Mouse (Mus musculus): ENCODE data around the gene Gstt3. TPM values are rescaled to one million over a fixed set of nuclear protein-coding genes. Genes with fewer than 3 reads are reported as not detected.

The Gstt3 gene
- total and polyA plus RNA-seq, 3 experiments = 72.3 to 163 (median 109) TPM

- peaks cover 0 to 1% of the 10 kb centered on the region in 2 experiments for H3K36me3 ChIP-seq (replicated peaks in 1 of 2; ENCODE audit: control insufficient read depth in 1 of 2, insufficient read depth in 1 of 2, low read length in 1 of 2)
- dilution Hi-C loops (cut with MboI; ENCODE audit: extremely low pct_ligation_motif_present, extremely low pct_unique_long_range_greater_than_20kb, low sequenced_read_pairs) (no loop called here), in situ Hi-C loops (cut with MboI; ENCODE audit: low pct_ligation_motif_present, low pct_unique_long_range_greater_than_20kb, low sequenced_read_pairs) (no loop called here)
- H3K4me2 ChIP-seq (ENCODE audit: insufficient read depth, low read depth, poor library complexity, severe bottlenecking) = no peak overlapping the region
- no peaks in the 10 kb centered on the region for H3K27me3 ChIP-seq (replicated peaks)
- H3K27ac ChIP-seq (ENCODE audit: insufficient read depth, low read depth) = no peak overlapping the region
- no peak overlapping the region for H3K4me3 ChIP-seq (replicated peaks in 1 of 3; ENCODE audit: low read depth in 2 of 3, low read length in 2 of 3, poor library complexity in 1 of 3)
- no peak for TF ChIP-seq NRF1 (IDR thresholded peaks at IDR 0.05; ENCODE audit: low read depth, low read length)
- TF ChIP-seq CTCF (conservative IDR thresholded peaks at IDR 0.05 in 1 of 2, IDR thresholded peaks at IDR 0.05 in 1 of 2; ENCODE audit: low read depth in 2 of 2, low read length in 2 of 2) = peak in 1 of 2 experiments; percentile 32; a peak in 1 of 4 replicates
- no peaks in the 10 kb centered on the region for H3K79me2 ChIP-seq (replicated peaks; ENCODE audit: control insufficient read depth, extremely low read depth, insufficient read depth, poor library complexity, severe bottlenecking)
- peaks cover 0 to 11% of the 10 kb centered on the region in 2 experiments; a peak in 2 of 4 replicates for H3K4me1 ChIP-seq (ENCODE audit: control insufficient read depth in 1 of 2, insufficient read depth in 2 of 2)
- no peak for DNase-seq (ENCODE audit: extremely low read depth)
- peaks cover 20% of the 10 kb centered on the region for H3K9me3 ChIP-seq (replicated peaks; ENCODE audit: low read length)
- no peak overlapping the region for H3K9ac ChIP-seq (ENCODE audit: insufficient read depth, low read depth)
Observed at GRCm38 (mm10) chr10:75818641-75819040, 37.4 kb upstream of the Gstt3 start.

DNA sequence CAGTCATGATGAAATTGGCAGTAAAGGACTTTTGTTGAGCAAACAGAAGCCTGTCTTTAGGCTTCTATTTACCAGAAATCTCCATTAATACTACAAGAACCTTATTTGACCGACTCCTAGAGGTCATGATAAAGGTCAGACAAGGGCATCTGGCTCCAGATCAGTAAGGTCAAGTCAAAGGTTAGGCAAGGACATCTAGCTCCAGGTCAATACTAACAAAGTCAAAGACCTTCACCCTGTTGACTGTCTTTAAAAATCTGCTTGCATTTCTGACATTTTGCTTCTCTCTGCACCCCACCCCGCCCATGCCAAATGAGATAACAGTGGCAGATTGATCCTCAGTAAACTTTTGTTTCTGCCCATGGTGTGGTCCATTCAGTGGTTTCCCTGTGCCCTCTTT lies 23.0 kb upstream of the Gstt3 start:
- in situ Hi-C loops (cut with MboI; ENCODE audit: low pct_ligation_motif_present, low pct_unique_long_range_greater_than_20kb, low sequenced_read_pairs) = no loop called here
- no peak overlapping the region for H3K4me3 ChIP-seq (replicated peaks in 1 of 3; ENCODE audit: low read depth in 2 of 3, low read length in 2 of 3, poor library complexity in 1 of 3)
- dilution Hi-C loops (cut with MboI; ENCODE audit: extremely low pct_ligation_motif_present, extremely low pct_unique_long_range_greater_than_20kb, low sequenced_read_pairs) = no loop called here
- H3K36me3 ChIP-seq (replicated peaks in 1 of 2; ENCODE audit: control insufficient read depth in 1 of 2, insufficient read depth in 1 of 2, low read length in 1 of 2) = no peaks in the 10 kb centered on the region
- H3K27me3 ChIP-seq (replicated peaks) = no peaks in the 10 kb centered on the region
- no peak overlapping the region for H3K9ac ChIP-seq (ENCODE audit: insufficient read depth, low read depth)
- peaks cover 7% of the 10 kb centered on the region for H3K9me3 ChIP-seq (replicated peaks; ENCODE audit: low read length)
- TF ChIP-seq ZNF384 (IDR thresholded peaks at IDR 0.05; ENCODE audit: low read depth, low read length) = no peak
- TF ChIP-seq KAT2A (IDR thresholded peaks at IDR 0.05; ENCODE audit: insufficient replicate concordance, low read length) = no peak
- TF ChIP-seq CTCF (conservative IDR thresholded peaks at IDR 0.05 in 1 of 2, IDR thresholded peaks at IDR 0.05 in 1 of 2; ENCODE audit: low read depth in 2 of 2, low read length in 2 of 2) = no peak
- TF ChIP-seq POLR2A (IDR thresholded peaks at IDR 0.05; ENCODE audit: low read depth, low read length) = no peak
- TF ChIP-seq CHD1 (IDR thresholded peaks at IDR 0.05; ENCODE audit: low read depth, low read length) = no peak
- TF ChIP-seq ZMIZ1 (IDR thresholded peaks at IDR 0.05; ENCODE audit: low read depth, low read length) = no peak
- no peak for TF ChIP-seq MAZ (IDR thresholded peaks at IDR 0.05; ENCODE audit: low read depth, low read length)
- no peak for TF ChIP-seq SMC3 (IDR thresholded peaks at IDR 0.05; ENCODE audit: low read depth, low read length)
- no peak for TF ChIP-seq ZKSCAN1 (IDR thresholded peaks at IDR 0.05; ENCODE audit: borderline replicate concordance, low read depth, low read length)
- TF ChIP-seq E2F4 (IDR thresholded peaks at IDR 0.05; ENCODE audit: insufficient replicate concordance, low read depth, low read length) = no peak
- no peak for TF ChIP-seq BHLHE40 (IDR thresholded peaks at IDR 0.05; ENCODE audit: low read depth, low read length)
- no peak for TF ChIP-seq JUND (conservative IDR thresholded peaks at IDR 0.05; ENCODE audit: low read depth, low read length)
- no peak for TF ChIP-seq USF1 (IDR thresholded peaks at IDR 0.05; ENCODE audit: low read depth, low read length)
- no peak for TF ChIP-seq ETS1 (conservative IDR thresholded peaks at IDR 0.05; ENCODE audit: low read depth, low read length)
- TF ChIP-seq UBTF (IDR thresholded peaks at IDR 0.05; ENCODE audit: low read depth, low read length) = no peak
- no peak for TF ChIP-seq USF2 (conservative IDR thresholded peaks at IDR 0.05; ENCODE audit: low read depth, low read length)
- no peak for TF ChIP-seq HCFC1 (IDR thresholded peaks at IDR 0.05; ENCODE audit: low read depth, low read length)
- no peak for TF ChIP-seq RAD21 (IDR thresholded peaks at IDR 0.05; ENCODE audit: low read depth, low read length)
- no peak for TF ChIP-seq TBP (conservative IDR thresholded peaks at IDR 0.05; ENCODE audit: low read depth, low read length)
- no peak for TF ChIP-seq RCOR1 (conservative IDR thresholded peaks at IDR 0.05; ENCODE audit: low read depth, low read length)
- DNase-seq (ENCODE audit: extremely low read depth) = no peak
- no peak overlapping the region for H3K27ac ChIP-seq (ENCODE audit: insufficient read depth, low read depth)
- no peak overlapping the region for H3K4me2 ChIP-seq (ENCODE audit: insufficient read depth, low read depth, poor library complexity, severe bottlenecking)
- no peaks in the 10 kb centered on the region for H3K79me2 ChIP-seq (replicated peaks; ENCODE audit: control insufficient read depth, extremely low read depth, insufficient read depth, poor library complexity, severe bottlenecking)
- peaks cover 0 to 5% of the 10 kb centered on the region in 2 experiments; a peak in 2 of 4 replicates for H3K4me1 ChIP-seq (ENCODE audit: control insufficient read depth in 1 of 2, insufficient read depth in 2 of 2)
